Mouse (Mus musculus): ENCODE measurements at regions not wholly inside any gene's neighbourhood (a gene's known extent, or its start where the extent isn't known, plus 50 kb on each side); places are given as distances from the start of the nearest gene placed in this dataset.

DNA sequence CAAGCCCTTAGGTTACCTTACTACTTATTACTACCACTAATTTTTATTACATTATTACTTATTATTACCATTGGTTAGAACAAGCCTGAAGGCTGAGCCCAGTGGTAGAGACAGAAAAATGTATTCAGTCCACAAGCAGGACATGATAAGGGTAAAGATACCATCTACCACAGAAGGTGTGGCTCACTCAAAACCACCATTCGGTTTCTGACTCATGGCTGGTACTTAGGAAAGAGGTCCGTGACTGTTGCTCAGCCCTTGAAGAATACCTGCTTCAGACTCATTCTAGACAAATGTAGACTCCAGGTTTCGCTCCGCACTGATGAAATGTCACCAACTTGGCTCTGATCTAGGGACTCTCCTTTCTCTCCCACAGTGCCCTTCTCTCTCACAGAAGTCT lies 56.1 kb upstream of the Emx2 start:
- H3K36me3 ChIP-seq (replicated peaks in 1 of 2; ENCODE audit: control insufficient read depth in 1 of 2, insufficient read depth in 1 of 2, low read length in 1 of 2), result no peaks in the 10 kb centered on the region
- no peaks in the 10 kb centered on the region for H3K79me2 ChIP-seq (replicated peaks; ENCODE audit: control insufficient read depth, extremely low read depth, insufficient read depth, poor library complexity, severe bottlenecking)
- in situ Hi-C loops (cut with MboI; ENCODE audit: low pct_ligation_motif_present, low pct_unique_long_range_greater_than_20kb, low sequenced_read_pairs), result loop anchor here (25.0 kb wide), 1 partner anchor 735 kb away; no protein-coding TSS in a partner anchor
- no peak overlapping the region for H3K9ac ChIP-seq (ENCODE audit: insufficient read depth, low read depth)
- no peak overlapping the region for H3K27ac ChIP-seq (ENCODE audit: insufficient read depth, low read depth)
- peaks cover 3% of the 10 kb centered on the region for H3K27me3 ChIP-seq (replicated peaks)
- no peak for DNase-seq (ENCODE audit: extremely low read depth)
- peaks cover 4 to 17% of the 10 kb centered on the region in 2 experiments; a peak in 3 of 4 replicates for H3K4me1 ChIP-seq (ENCODE audit: control insufficient read depth in 1 of 2, insufficient read depth in 2 of 2)
- H3K4me2 ChIP-seq (ENCODE audit: insufficient read depth, low read depth, poor library complexity, severe bottlenecking), result no peak overlapping the region
- H3K4me3 ChIP-seq (replicated peaks in 1 of 3; ENCODE audit: low read depth in 2 of 3, low read length in 2 of 3, poor library complexity in 1 of 3), result no peak overlapping the region
- no peak for TF ChIP-seq ZNF384 (IDR thresholded peaks at IDR 0.05; ENCODE audit: low read depth, low read length)
- TF ChIP-seq KAT2A (IDR thresholded peaks at IDR 0.05; ENCODE audit: insufficient replicate concordance, low read length), result no peak
- TF ChIP-seq SMC3 (IDR thresholded peaks at IDR 0.05; ENCODE audit: low read depth, low read length), result no peak
- TF ChIP-seq SIN3A (IDR thresholded peaks at IDR 0.05; ENCODE audit: low read length), result no peak
- TF ChIP-seq NELFE (IDR thresholded peaks at IDR 0.05; ENCODE audit: low read depth, low read length), result no peak
- TF ChIP-seq IRF4 (IDR thresholded peaks at IDR 0.05; ENCODE audit: low read depth, low read length), result no peak
- no peak for TF ChIP-seq ELF1 (IDR thresholded peaks at IDR 0.05; ENCODE audit: low read depth, low read length)
- no peak for TF ChIP-seq CTCF (conservative IDR thresholded peaks at IDR 0.05 in 1 of 2, IDR thresholded peaks at IDR 0.05 in 1 of 2; ENCODE audit: low read depth in 2 of 2, low read length in 2 of 2)
- TF ChIP-seq JUN (IDR thresholded peaks at IDR 0.05; ENCODE audit: insufficient read depth, low read depth, low read length), result no peak
- no peak for TF ChIP-seq MAFK (IDR thresholded peaks at IDR 0.05; ENCODE audit: insufficient replicate concordance, low read length)
- no peak for TF ChIP-seq E2F4 (IDR thresholded peaks at IDR 0.05; ENCODE audit: insufficient replicate concordance, low read depth, low read length)
- no peak for TF ChIP-seq TBP (conservative IDR thresholded peaks at IDR 0.05; ENCODE audit: low read depth, low read length)
- H3K9me3 ChIP-seq (replicated peaks; ENCODE audit: low read length), result no peaks in the 10 kb centered on the region
- dilution Hi-C loops (cut with MboI; ENCODE audit: extremely low pct_ligation_motif_present, extremely low pct_unique_long_range_greater_than_20kb, low sequenced_read_pairs), result no loop called here

DNA sequence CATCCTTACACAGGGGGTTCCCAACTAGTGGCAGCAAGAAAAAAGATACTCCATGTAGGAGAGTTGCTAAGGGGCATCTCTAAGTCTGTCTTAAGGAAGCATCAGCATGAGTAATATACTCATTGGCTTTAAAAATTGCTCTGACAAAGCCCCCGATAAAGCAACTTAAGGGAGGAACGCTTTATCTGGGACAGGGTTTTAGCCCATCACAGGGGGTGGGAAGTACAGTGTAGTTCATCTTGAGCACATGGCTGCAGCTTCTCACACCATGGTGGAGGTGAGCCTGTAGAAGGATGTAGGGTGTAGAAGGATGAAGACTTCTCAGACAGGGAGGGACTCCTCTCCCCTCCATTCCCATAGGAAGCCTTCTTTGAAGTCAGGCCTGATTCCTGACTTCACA lies 54.1 kb upstream of the Emx2 start:
- Histone ChIP-seq H3K36me3 (replicated peaks in 1 of 2; ENCODE audit: control insufficient read depth in 1 of 2, insufficient read depth in 1 of 2, low read length in 1 of 2) (no peaks in the 10 kb centered on the region), H3K4me1 (ENCODE audit: control insufficient read depth in 1 of 2, insufficient read depth in 2 of 2) (peaks cover 4 to 17% of the 10 kb centered on the region in 2 experiments; a peak in 3 of 4 replicates), H3K9me3 (replicated peaks; ENCODE audit: low read length) (no peaks in the 10 kb centered on the region), H3K27me3 (replicated peaks) (peaks cover 3% of the 10 kb centered on the region), H3K79me2 (replicated peaks; ENCODE audit: control insufficient read depth, extremely low read depth, insufficient read depth, poor library complexity, severe bottlenecking) (no peaks in the 10 kb centered on the region), H3K27ac (ENCODE audit: insufficient read depth, low read depth) (no peak overlapping the region), H3K9ac (ENCODE audit: insufficient read depth, low read depth) (no peak overlapping the region), H3K4me3 (replicated peaks in 1 of 3; ENCODE audit: low read depth in 2 of 3, low read length in 2 of 3, poor library complexity in 1 of 3) (no peak overlapping the region), H3K4me2 (ENCODE audit: insufficient read depth, low read depth, poor library complexity, severe bottlenecking) (no peak overlapping the region)
- no peak for TF ChIP-seq RAD21 (IDR thresholded peaks at IDR 0.05; ENCODE audit: low read depth, low read length)
- no peak for TF ChIP-seq HCFC1 (IDR thresholded peaks at IDR 0.05; ENCODE audit: low read depth, low read length)
- no peak for TF ChIP-seq POLR2AphosphoS2 (IDR thresholded peaks at IDR 0.05; ENCODE audit: low read depth, low read length)
- in situ Hi-C loops (cut with MboI; ENCODE audit: low pct_ligation_motif_present, low pct_unique_long_range_greater_than_20kb, low sequenced_read_pairs) (loop anchor here (25.0 kb wide), 1 partner anchor 733 kb away; no protein-coding TSS in a partner anchor), dilution Hi-C loops (cut with MboI; ENCODE audit: extremely low pct_ligation_motif_present, extremely low pct_unique_long_range_greater_than_20kb, low sequenced_read_pairs) (no loop called here)
- DNase-seq (ENCODE audit: extremely low read depth), result no peak
